Mouse (Mus musculus) heart, adult 18-20 months (tissue): Measurements from ENCODE around the gene Rem1. TPM values are rescaled to one million over a fixed set of nuclear protein-coding genes. Genes with fewer than 3 reads are reported as not detected.

Source experiments
- DNase-seq, 2 experiments: peaks; one replicate each; pipeline ENCODE4 v3.0.0; 2021 to 2022; ENCODE audit warnings: mixed read lengths in 1 of 2
- total RNA-seq, 2 experiments: library from RNA; stranded (reverse); gene quantifications; 2 replicates each; pipeline ENCODE4 v1.2.3; 2021

Gene Rem1
- total RNA-seq, 2 experiments from 2014 or later: 3.3 to 4.7 TPM

- no peak for DNase-seq
These were observed 47.4 kb downstream of the Rem1 start for GRCm38 (mm10) chr2:152674148-152674547.

GRCm38 (mm10) chr2:152675252-152675791 lies 48.6 kb downstream of the Rem1 start:
- peak in 1 of 2 experiments; percentile 2 for DNase-seq

- DNase-seq: no peak
These were observed 51.6 kb downstream of the Rem1 start for GRCm38 (mm10) chr2:152678302-152678701.

GRCm38 (mm10) chr2:152678925-152679324 lies 52.2 kb downstream of the Rem1 start:
- DNase-seq: no peak

GRCm38 (mm10) chr2:152679701-152680355 lies 53.1 kb downstream of the Rem1 start:
- no peak for DNase-seq

- no peak for DNase-seq
These were observed 56.3 kb downstream of the Rem1 start for GRCm38 (mm10) chr2:152683086-152683485.

Other genes with a start within 250 kb of the Rem1 start
- gene Sox12, start 228.9 kb upstream of the Rem1 start, total RNA-seq: 1 to 10 TPM; 5.7 to 5.8 TPM
- gene Zcchc3, start 211.9 kb upstream of the Rem1 start, total RNA-seq: 1 to 10 TPM; 5.0 to 5.8 TPM
- gene 6820408C15Rik, start 211.4 kb upstream of the Rem1 start, total RNA-seq: 1 to 10 TPM; 1.6 to 2.4 TPM
- gene Defb23, start 162.3 kb upstream of the Rem1 start, total RNA-seq: not detected
- gene Defb20, start 149.9 kb upstream of the Rem1 start, total RNA-seq: not detected
- gene Defb22, start 136.8 kb upstream of the Rem1 start, total RNA-seq: not detected
- not detected for gene Defb26, start 115.3 kb upstream of the Rem1 start, total RNA-seq
- not detected for gene Defb28, start 108.7 kb upstream of the Rem1 start, total RNA-seq
- not detected for gene Defb29, start 86.9 kb upstream of the Rem1 start, total RNA-seq
- gene Gm17416, start 57.6 kb upstream of the Rem1 start, total RNA-seq: not detected
- gene Defb21, start 54.2 kb upstream of the Rem1 start, total RNA-seq: not detected
- not detected for gene Defb19, start 46.6 kb upstream of the Rem1 start, total RNA-seq
- gene Defb45, start 27.6 kb upstream of the Rem1 start, total RNA-seq: not detected
- gene Defb36, start 22.6 kb upstream of the Rem1 start, total RNA-seq: not detected
- gene Defb25, start 3.9 kb upstream of the Rem1 start, total RNA-seq: not detected
- 10 to 100 TPM; 32.7 to 39.6 TPM for gene H13, start 42.5 kb downstream of the Rem1 start, total RNA-seq
- gene Mcts2, start 60.1 kb downstream of the Rem1 start, total RNA-seq: 10 to 100 TPM; 15.8 to 16.4 TPM
- gene Id1, start 109.3 kb downstream of the Rem1 start, total RNA-seq: 10 to 100 TPM; 63.7 to 75.1 TPM
- 10 to 100 TPM; 11.9 to 15.2 TPM for gene Cox4i2, start 127.2 kb downstream of the Rem1 start, total RNA-seq
- 100 to 1,000 TPM in 1 of 2 experiments, 10 to 100 TPM in 1; 77.8 to 111 TPM for gene Bcl2l1, start 204.8 kb downstream of the Rem1 start, total RNA-seq
- gene Tpx2, start 221.0 kb downstream of the Rem1 start, total RNA-seq: 1 to 10 TPM in 1 of 2 experiments, under 1 TPM in 1; 0.90 to 1.0 TPM